Mouse (Mus musculus) neural tube, embryonic 12.5 days (tissue): ENCODE measurements at regions not wholly inside any gene's neighbourhood (a gene's known extent, or its start where the extent isn't known, plus 50 kb on each side); places are given as distances from the start of the nearest gene placed in this dataset.

Experiments
- ATAC-seq: fragments of 200-750 bp; cut with Nextera tagmentation; 2 replicates; pipeline ENCODE4 v1.8.0; 2017; ENCODE audit warnings: low read depth, mild to moderate bottlenecking, moderate TSS enrichment, moderate library complexity; ENCODE audit not compliant: low FRiP score
- H3K27ac ChIP-seq: fragments of 300-500 bp; sonication (generic); 2 replicates; pipeline ENCODE4 v1.5.1; 2016
- H3K27me3 ChIP-seq: fragments of 300-500 bp; sonication (generic); replicated peaks from 2 replicates; pipeline ENCODE4 v1.6.1; 2016; ENCODE audit warnings: mild to moderate bottlenecking
- H3K36me3 ChIP-seq: fragments of 300-500 bp; sonication (generic); 2 replicates; pipeline ENCODE4 v1.6.1; 2016; ENCODE audit warnings: mild to moderate bottlenecking
- H3K4me1 ChIP-seq: fragments of 300-500 bp; sonication (generic); 2 replicates; pipeline ENCODE4 v1.6.1; 2016
- H3K4me2 ChIP-seq: fragments of 300-500 bp; sonication (generic); replicated peaks from 2 replicates; pipeline ENCODE4 v1.6.1; 2016; ENCODE audit warnings: mild to moderate bottlenecking
- H3K4me3 ChIP-seq: fragments of 300-500 bp; sonication (generic); 2 replicates; pipeline ENCODE4 v1.5.1; 2016
- H3K9ac ChIP-seq: fragments of 300-500 bp; sonication (generic); 2 replicates; pipeline ENCODE4 v1.6.1; 2016; ENCODE audit warnings: mild to moderate bottlenecking
- H3K9me3 ChIP-seq: fragments of 300-500 bp; sonication (generic); 2 replicates; pipeline ENCODE4 v1.6.1; 2016; ENCODE audit warnings: mild to moderate bottlenecking
- WGBS: fragments of 180-500 bp; shearing (Covaris S2); methylation state at CpG from one replicate; pipeline ENCODE4 v1.1.7; 2016; 5-methylcytosine and 5-hydroxymethylcytosine counted together

GRCm38 (mm10) chr11:112953491-112953890 is 171.5 kb downstream of the Sox9 start:
- H3K9me3 ChIP-seq = no peaks in the 10 kb centered on the region
- peaks cover 24% of the 10 kb centered on the region for H3K4me1 ChIP-seq
- no peak overlapping the region for H3K9ac ChIP-seq
- no peak for ATAC-seq
- H3K36me3 ChIP-seq = no peaks in the 10 kb centered on the region
- no peak overlapping the region for H3K27ac ChIP-seq
- H3K4me2 ChIP-seq = no peak overlapping the region
- H3K27me3 ChIP-seq = no peaks in the 10 kb centered on the region
- H3K4me3 ChIP-seq = no peak overlapping the region
- WGBS = 73% methylated on average over 4 of the region's 4 CpGs

GRCm38 (mm10) chr11:112956748-112957440 is 174.9 kb downstream of the Sox9 start:
- Histone ChIP-seq H3K27ac (no peak overlapping the region), H3K4me2 (no peak overlapping the region), H3K9me3 (no peaks in the 10 kb centered on the region), H3K27me3 (no peaks in the 10 kb centered on the region), H3K36me3 (no peaks in the 10 kb centered on the region), H3K4me3 (no peak overlapping the region), H3K4me1 (peaks cover 28% of the 10 kb centered on the region), H3K9ac (no peak overlapping the region)
- WGBS = 70% methylated on average over 5 of the region's 5 CpGs
- no peak for ATAC-seq

GRCm38 (mm10) chr11:112959609-112960008 is 177.6 kb downstream of the Sox9 start:
- WGBS = 9% methylated on average over 5 of the region's 5 CpGs
- Histone ChIP-seq H3K4me3 (no peak overlapping the region), H3K36me3 (no peaks in the 10 kb centered on the region), H3K4me2 (no peak overlapping the region), H3K9ac (no peak overlapping the region), H3K9me3 (no peaks in the 10 kb centered on the region), H3K27ac (no peak overlapping the region), H3K27me3 (no peaks in the 10 kb centered on the region), H3K4me1 (peaks cover 16% of the 10 kb centered on the region)
- no peak for ATAC-seq

- Histone ChIP-seq H3K27me3 (no peaks in the 10 kb centered on the region), H3K4me1 (peaks cover 18% of the 10 kb centered on the region), H3K4me3 (no peak overlapping the region), H3K36me3 (no peaks in the 10 kb centered on the region), H3K9ac (no peak overlapping the region), H3K9me3 (0 out of 2 replicates have a peak, but pooled peaks cover 2% of the 10 kb centered on the region), H3K4me2 (no peak overlapping the region), H3K27ac (no peak overlapping the region)
- no peak for ATAC-seq
- WGBS = 72% methylated on average over 8 of the region's 8 CpGs
Measured at GRCm38 (mm10) chr11:112973286-112973685, 191.3 kb downstream of the Sox9 start.

- ATAC-seq = no peak
- WGBS = 96% methylated on average over 7 of the region's 7 CpGs
- no peak overlapping the region for H3K9ac ChIP-seq
Measured at GRCm38 (mm10) chr11:112974893-112975292, 192.9 kb downstream of the Sox9 start.

GRCm38 (mm10) chr11:112976914-112977785 is 195.1 kb downstream of the Sox9 start:
- ATAC-seq = peak; percentile 89
- H3K36me3 ChIP-seq = no peaks in the 10 kb centered on the region
- WGBS = 8% methylated on average over 12 of the region's 12 CpGs
- H3K27me3 ChIP-seq = no peaks in the 10 kb centered on the region
- no peak overlapping the region for H3K9ac ChIP-seq
- peak overlapping the region; percentile 31 for H3K4me2 ChIP-seq
- H3K27ac ChIP-seq = no peak overlapping the region
- 0 out of 2 replicates have a peak, but pooled peaks cover 2% of the 10 kb centered on the region for H3K9me3 ChIP-seq
- no peak overlapping the region for H3K4me3 ChIP-seq
- peaks cover 39% of the 10 kb centered on the region for H3K4me1 ChIP-seq

More at GRCm38 (mm10) chr11:112974893-112975292, 192.9 kb downstream of the Sox9 start:
- H3K27ac ChIP-seq = no peak overlapping the region
- H3K9me3 ChIP-seq = 0 out of 2 replicates have a peak, but pooled peaks cover 2% of the 10 kb centered on the region
- H3K4me3 ChIP-seq = no peak overlapping the region
- H3K4me2 ChIP-seq = no peak overlapping the region
- no peaks in the 10 kb centered on the region for H3K27me3 ChIP-seq
- peaks cover 32% of the 10 kb centered on the region for H3K4me1 ChIP-seq
- H3K36me3 ChIP-seq = no peaks in the 10 kb centered on the region

- no peak overlapping the region for H3K9ac ChIP-seq
- H3K9me3 ChIP-seq = 0 out of 2 replicates have a peak, but pooled peaks cover 2% of the 10 kb centered on the region
- no peak overlapping the region for H3K4me2 ChIP-seq
- 45% methylated on average over 6 of the region's 6 CpGs for WGBS
- no peaks in the 10 kb centered on the region for H3K27me3 ChIP-seq
- ATAC-seq = no peak
- no peaks in the 10 kb centered on the region for H3K36me3 ChIP-seq
- H3K27ac ChIP-seq = no peak overlapping the region
- no peak overlapping the region for H3K4me3 ChIP-seq
- peaks cover 55% of the 10 kb centered on the region for H3K4me1 ChIP-seq
Measured at GRCm38 (mm10) chr11:112978884-112979283, 196.9 kb downstream of the Sox9 start.

GRCm38 (mm10) chr11:112979413-112979812 is 197.4 kb downstream of the Sox9 start:
- Histone ChIP-seq H3K36me3 (no peaks in the 10 kb centered on the region), H3K4me2 (no peak overlapping the region), H3K27ac (no peak overlapping the region), H3K27me3 (no peaks in the 10 kb centered on the region), H3K9ac (no peak overlapping the region), H3K4me3 (no peak overlapping the region), H3K9me3 (0 out of 2 replicates have a peak, but pooled peaks cover 2% of the 10 kb centered on the region), H3K4me1 (peaks cover 55% of the 10 kb centered on the region)
- WGBS = 81% methylated on average over 10 of the region's 10 CpGs
- ATAC-seq = no peak

- Histone ChIP-seq H3K4me2 (peak overlapping the region; percentile 26), H3K27ac (0 out of 2 replicates have a peak overlapping the region, but pooled peaks have one; percentile 67), H3K36me3 (no peaks in the 10 kb centered on the region), H3K9ac (no peak overlapping the region), H3K4me1 (peaks cover 47% of the 10 kb centered on the region), H3K4me3 (no peak overlapping the region), H3K27me3 (no peaks in the 10 kb centered on the region), H3K9me3 (no peaks in the 10 kb centered on the region)
- ATAC-seq = peak; percentile 92
- 21% methylated on average over 11 of the region's 11 CpGs for WGBS
Measured at GRCm38 (mm10) chr11:112982165-112982801, 200.3 kb downstream of the Sox9 start.

- no peak overlapping the region for H3K4me3 ChIP-seq
- H3K9me3 ChIP-seq = no peaks in the 10 kb centered on the region
- WGBS = 24% methylated on average over 9 of the region's 9 CpGs
- H3K4me1 ChIP-seq = peaks cover 47% of the 10 kb centered on the region
- peak overlapping the region; percentile 26 for H3K4me2 ChIP-seq
- peak overlapping the region; percentile 67 for H3K27ac ChIP-seq
- no peaks in the 10 kb centered on the region for H3K27me3 ChIP-seq
- no peaks in the 10 kb centered on the region for H3K36me3 ChIP-seq
- peak; percentile 46 for ATAC-seq
- no peak overlapping the region for H3K9ac ChIP-seq
Measured at GRCm38 (mm10) chr11:112982802-112983591, 201.0 kb downstream of the Sox9 start.

GRCm38 (mm10) chr11:112986029-112986573 is 204.1 kb downstream of the Sox9 start:
- no peak overlapping the region for H3K9ac ChIP-seq
- H3K4me2 ChIP-seq = no peak overlapping the region
- no peak overlapping the region for H3K27ac ChIP-seq
- peaks cover 50% of the 10 kb centered on the region for H3K4me1 ChIP-seq
- no peaks in the 10 kb centered on the region for H3K9me3 ChIP-seq
- 71% methylated on average over 9 of the region's 9 CpGs for WGBS
- no peaks in the 10 kb centered on the region for H3K36me3 ChIP-seq
- H3K4me3 ChIP-seq = no peak overlapping the region
- H3K27me3 ChIP-seq = no peaks in the 10 kb centered on the region
- no peak for ATAC-seq
